Mouse (Mus musculus) MEL (cell line): Measurements from ENCODE around the gene Sobp. TPM values are rescaled to one million over a fixed set of nuclear protein-coding genes. Genes with fewer than 3 reads are reported as not detected.

Experiments used
- DNase-seq: peaks from one replicate; pipeline ENCODE4 v3.0.0; 2011; ENCODE audit warnings: low read depth, low spot score
- H3K27ac ChIP-seq: 2 replicates; pipeline ENCODE4 v1.5.1; 2012; ENCODE audit warnings: low read depth, mild to moderate bottlenecking, control low read depth, low read length, moderate library complexity; ENCODE audit not compliant: control insufficient read depth
- H3K27me3 ChIP-seq, 2 experiments: fragments of 150-350 bp in 1 of 2; sonication (generic) in 1 of 2; 2 replicates each; pipeline ENCODE4 v1.6.1; 2012; ENCODE audit warnings: low read length in 2 of 2, mild to moderate bottlenecking in 2 of 2, improper control_type of control experiment in 1 of 2, moderate library complexity in 1 of 2; ENCODE audit not compliant: insufficient read depth in 2 of 2, control insufficient read depth in 1 of 2
- H3K36me3 ChIP-seq, 2 experiments: 2 replicates each; pipeline ENCODE4 v1.6.1; 2012 to 2014; ENCODE audit warnings: low read length in 2 of 2, improper control_type of control experiment in 1 of 2, inconsistent platforms in 1 of 2, mild to moderate bottlenecking in 1 of 2; ENCODE audit not compliant: insufficient read depth in 2 of 2, control insufficient read depth in 1 of 2
- H3K4me1 ChIP-seq, 2 experiments: fragments of 150-350 bp in 1 of 2; sonication (generic) in 1 of 2; 2 replicates each; pipeline ENCODE4 v1.6.1; 2012; ENCODE audit warnings: low read length in 2 of 2, improper control_type of control experiment in 1 of 2, mild to moderate bottlenecking in 1 of 2; ENCODE audit not compliant: insufficient read depth in 2 of 2, control insufficient read depth in 1 of 2
- H3K4me3 ChIP-seq, 2 experiments: fragments of 150-350 bp in 1 of 2; sonication (generic) in 1 of 2; 2 replicates each; pipeline ENCODE4 v1.5.1; 2012; ENCODE audit warnings: low read depth in 2 of 2, low read length in 2 of 2, mild to moderate bottlenecking in 2 of 2, moderate library complexity in 2 of 2, control low read depth in 1 of 2, improper control_type of control experiment in 1 of 2; ENCODE audit not compliant: control insufficient read depth in 1 of 2, insufficient read depth in 1 of 2
- H3K79me2 ChIP-seq: 2 replicates; pipeline ENCODE4 v1.6.1; 2012; ENCODE audit warnings: mild to moderate bottlenecking, low read length, moderate library complexity; ENCODE audit not compliant: control insufficient read depth, poor library complexity, insufficient read depth
- H3K9ac ChIP-seq: 2 replicates; pipeline ENCODE4 v1.6.1; 2012; ENCODE audit warnings: low read depth, mild to moderate bottlenecking, control low read depth, low read length, moderate library complexity; ENCODE audit not compliant: control insufficient read depth, poor library complexity, severe bottlenecking
- H3K9me3 ChIP-seq: fragments of 150-350 bp; sonication (generic); replicated peaks from 2 replicates; pipeline ENCODE4 v1.6.1; 2012; ENCODE audit warnings: mild to moderate bottlenecking, low read length, improper control_type of control experiment, moderate library complexity; ENCODE audit not compliant: insufficient read depth
- BHLHE40 ChIP-seq: IDR thresholded peaks from 2 replicates; pipeline ENCODE4 v1.6.1; 2012; ENCODE audit warnings: low read depth, mild to moderate bottlenecking, inconsistent platforms, low read length, improper control_type of control experiment, borderline replicate concordance
- CHD1 ChIP-seq: IDR thresholded peaks from 2 replicates; pipeline ENCODE4 v1.6.1; 2012; ENCODE audit warnings: low read depth, mild to moderate bottlenecking, inconsistent platforms, low read length, improper control_type of control experiment
- CHD2 ChIP-seq: IDR thresholded peaks from 2 replicates; pipeline ENCODE4 v1.6.1; 2011; ENCODE audit warnings: low read length, improper control_type of control experiment
- ETS1 ChIP-seq: IDR thresholded peaks from 2 replicates; pipeline ENCODE4 v1.6.1; 2012; ENCODE audit warnings: low read depth, mild to moderate bottlenecking, inconsistent platforms, low read length, improper control_type of control experiment, moderate library complexity
- GABPA ChIP-seq: IDR thresholded peaks from 2 replicates; pipeline ENCODE4 v1.6.1; 2012; ENCODE audit warnings: low read depth, mild to moderate bottlenecking, inconsistent platforms, low read length, improper control_type of control experiment, moderate library complexity
- GATA1 ChIP-seq: IDR thresholded peaks from 2 replicates; pipeline ENCODE4 v1.6.1; 2011; ENCODE audit warnings: low read depth, low read length, improper control_type of control experiment
- MEF2A ChIP-seq: IDR thresholded peaks from 2 replicates; pipeline ENCODE4 v1.6.1; 2014; ENCODE audit warnings: low read depth, mild to moderate bottlenecking, inconsistent platforms, low read length, improper control_type of control experiment; ENCODE audit not compliant: poor library complexity, insufficient replicate concordance, severe bottlenecking; ENCODE audit errors: extremely low read depth
- MYB ChIP-seq: IDR thresholded peaks from 2 replicates; pipeline ENCODE4 v1.6.1; 2011; ENCODE audit warnings: mild to moderate bottlenecking, low read depth, low read length, improper control_type of control experiment
- MYC ChIP-seq: IDR thresholded peaks from 2 replicates; pipeline ENCODE4 v1.6.1; 2011; ENCODE audit warnings: low read depth, mild to moderate bottlenecking, low read length, improper control_type of control experiment, moderate library complexity
- NRF1 ChIP-seq: IDR thresholded peaks from 2 replicates; pipeline ENCODE4 v1.6.1; 2014; ENCODE audit warnings: low read depth, mild to moderate bottlenecking, inconsistent platforms, low read length, improper control_type of control experiment, moderate library complexity; ENCODE audit not compliant: poor library complexity, insufficient read depth, severe bottlenecking
- POLR2AphosphoS5 ChIP-seq: IDR thresholded peaks from 2 replicates; pipeline ENCODE4 v1.6.1; 2012; ENCODE audit warnings: low read depth, borderline replicate concordance, mild to moderate bottlenecking, inconsistent platforms, low read length, moderate library complexity, mixed read lengths
- RAD21 ChIP-seq: IDR thresholded peaks from 2 replicates; pipeline ENCODE4 v1.6.1; 2011; ENCODE audit warnings: mild to moderate bottlenecking, low read depth, low read length, improper control_type of control experiment
- SIN3A ChIP-seq: IDR thresholded peaks from 2 replicates; pipeline ENCODE4 v1.6.1; 2012; ENCODE audit warnings: low read length, improper control_type of control experiment, inconsistent platforms
- SMC3 ChIP-seq: IDR thresholded peaks from 2 replicates; pipeline ENCODE4 v1.6.1; 2011; ENCODE audit warnings: low read depth, low read length, improper control_type of control experiment
- TCF12 ChIP-seq: IDR thresholded peaks from 2 replicates; pipeline ENCODE4 v1.6.1; 2014; ENCODE audit warnings: low read depth, mild to moderate bottlenecking, inconsistent platforms, low read length, improper control_type of control experiment, moderate library complexity
- UBTF ChIP-seq: IDR thresholded peaks from 2 replicates; pipeline ENCODE4 v1.6.1; 2012; ENCODE audit warnings: low read depth, mild to moderate bottlenecking, inconsistent platforms, low read length, improper control_type of control experiment, moderate library complexity, borderline replicate concordance; ENCODE audit not compliant: insufficient read depth
- ZMIZ1 ChIP-seq: IDR thresholded peaks from 2 replicates; pipeline ENCODE4 v1.6.1; 2012; ENCODE audit warnings: low read depth, mild to moderate bottlenecking, inconsistent platforms, low read length, improper control_type of control experiment, moderate library complexity
- polyA plus RNA-seq, 2 experiments: library from polyadenylated mRNA; stranded (reverse) in 1 of 2; unstranded in 1 of 2; fragments of >175 nt in 1 of 2; fragments of >200 nt in 1 of 2; gene quantifications; 2 replicates each; pipeline versions ENCODE4 v1.2.1 to v1.2.4; 2012; ENCODE audit warnings: low replicate concordance in 2 of 2, low read depth in 1 of 2; ENCODE audit not compliant: insufficient read length in 2 of 2, insufficient read depth in 1 of 2, missing spikeins in 1 of 2
- total RNA-seq: library from RNA; depleted of rRNA; stranded (reverse); fragments of 300-350 nt; gene quantifications from 2 replicates; pipeline ENCODE4 v1.2.3, GENCODE M21; 2012

The Sobp gene
- total and polyA plus RNA-seq, 3 experiments: not detected

- DNase-seq: no peak
- Histone ChIP-seq H3K27me3 (peaks cover 1 to 5% of the 10 kb centered on the region in 2 experiments), H3K27ac (no peak overlapping the region), H3K9me3 (no peaks in the 10 kb centered on the region), H3K9ac (no peak overlapping the region), H3K36me3 (no peaks in the 10 kb centered on the region), H3K79me2 (no peaks in the 10 kb centered on the region), H3K4me1 (no peaks in the 10 kb centered on the region), H3K4me3 (no peak overlapping the region)
- no peak for TF ChIP-seq MYC
- no peak for TF ChIP-seq SIN3A
- no peak for TF ChIP-seq SMC3
- TF ChIP-seq GATA1: no peak
- no peak for TF ChIP-seq MYB
- TF ChIP-seq RAD21: no peak
- TF ChIP-seq UBTF: no peak
- no peak for TF ChIP-seq POLR2AphosphoS5
- no peak for TF ChIP-seq ZMIZ1
- TF ChIP-seq CHD1: no peak
- TF ChIP-seq GABPA: no peak
- no peak for TF ChIP-seq TCF12
Observed at GRCm38 (mm10) chr10:43099229-43099628, 75.1 kb downstream of the Sobp start.

GRCm38 (mm10) chr10:43097755-43098154 is 76.6 kb downstream of the Sobp start:
- Histone ChIP-seq H3K79me2 (no peaks in the 10 kb centered on the region), H3K27me3 (peaks cover 1 to 5% of the 10 kb centered on the region in 2 experiments), H3K4me3 (no peak overlapping the region), H3K36me3 (no peaks in the 10 kb centered on the region), H3K4me1 (no peaks in the 10 kb centered on the region), H3K9ac (no peak overlapping the region), H3K9me3 (no peaks in the 10 kb centered on the region), H3K27ac (no peak overlapping the region)
- TF ChIP-seq NRF1 (no peak), MEF2A (no peak), SMC3 (no peak), ETS1 (no peak), ZMIZ1 (no peak), CHD2 (no peak), BHLHE40 (no peak), MYB (no peak)
- DNase-seq: no peak
